ENCODE assay signal across 9 mouse cellular contexts in genomic region chr11:88908557-88909211, GRCm38 (mm10). TPM values are rescaled to one million over a fixed set of nuclear protein-coding genes. Genes with fewer than 3 reads are reported as not detected.
DNase-seq lines count a peak whose midpoint lies in the region; ATAC-seq lines count a peak whose summit lies in the region.
"Had no signal": no experiment of that assay in that cellular context is flagged by ENCODE, and none has a peak within 500 bp of the region (broad histone marks: within the 10 kb centered on the region; RNA-seq: fewer than 3 reads in every experiment).

No protein-coding gene starts in this region.

- H3K4me1 ChIP-seq in neural tube, embryonic 15.5 days, result no peaks in the 10 kb centered on the region
- H3K4me1 ChIP-seq in intestine, embryonic 15.5 days (replicated peaks), result no peaks in the 10 kb centered on the region
- H3K4me1 ChIP-seq in liver, embryonic 12.5 days, result no peaks in the 10 kb centered on the region; the same call in 1 of the 2 replicates

- no peak for ATAC-seq in neural tube, embryonic 15.5 days (ENCODE audit: low FRiP score)
- peak; percentile 74 for ATAC-seq in intestine, embryonic 15.5 days
- ATAC-seq in liver, embryonic 12.5 days, result 0 out of 2 replicates have a peak, but pooled peaks have one; percentile 49
- no peak for ATAC-seq in erythroblast, adult 5-6 weeks (replicated peaks; ENCODE audit: low FRiP score, poor library complexity, severe bottlenecking)

- H3K27ac ChIP-seq in neural tube, embryonic 15.5 days (replicated peaks), result no peak overlapping the region
- H3K27ac ChIP-seq in intestine, embryonic 15.5 days, result no peak overlapping the region
- no peak overlapping the region for H3K27ac ChIP-seq in liver, embryonic 12.5 days

- H3K36me3 ChIP-seq in neural tube, embryonic 15.5 days, result no peaks in the 10 kb centered on the region
- H3K36me3 ChIP-seq in intestine, embryonic 15.5 days, result no peaks in the 10 kb centered on the region
- H3K36me3 ChIP-seq in liver, embryonic 12.5 days, result no peaks in the 10 kb centered on the region

- no peaks in the 10 kb centered on the region for H3K9me3 ChIP-seq in neural tube, embryonic 15.5 days (replicated peaks)
- no peaks in the 10 kb centered on the region for H3K9me3 ChIP-seq in intestine, embryonic 15.5 days
- H3K9me3 ChIP-seq in liver, embryonic 12.5 days (replicated peaks), result no peaks in the 10 kb centered on the region

- H3K4me2 ChIP-seq in neural tube, embryonic 15.5 days, result no peak overlapping the region
- H3K4me2 ChIP-seq in intestine, embryonic 15.5 days (replicated peaks), result no peak overlapping the region
- H3K4me2 ChIP-seq in liver, embryonic 12.5 days, result no peak overlapping the region

- peak; percentile 27 for DNase-seq in neural tube, embryonic 10.5 days (ENCODE audit: extremely low spot score, low spot score)
- DNase-seq in adrenal gland, adult 8-10 months, result peak; percentile 58
- peak; percentile 32 for DNase-seq in embryo, embryonic 9.5 days (ENCODE audit: extremely low spot score)
- DNase-seq in right cerebral cortex, adult 2 months (ENCODE audit: low spot score in 2 of 2), result peak; percentile 49 to 65

- WGBS in neural tube, embryonic 15.5 days, result 93% methylated on average over 1 of the region's 1 CpGs
- 92% methylated on average over 1 of the region's 1 CpGs for WGBS in intestine, embryonic 15.5 days
- 67% methylated on average over 1 of the region's 1 CpGs for WGBS in liver, embryonic 12.5 days (ENCODE audit: insufficient replicate concordance)

- H3K9ac ChIP-seq in neural tube, embryonic 15.5 days (replicated peaks), result no peak overlapping the region
- no peak overlapping the region for H3K9ac ChIP-seq in intestine, embryonic 15.5 days
- no peak overlapping the region for H3K9ac ChIP-seq in liver, embryonic 12.5 days

- H3K4me3 ChIP-seq in neural tube, embryonic 15.5 days (replicated peaks), result no peak overlapping the region
- no peak overlapping the region for H3K4me3 ChIP-seq in intestine, embryonic 15.5 days (replicated peaks)
- no peak overlapping the region for H3K4me3 ChIP-seq in liver, embryonic 12.5 days

- no peaks in the 10 kb centered on the region for H3K27me3 ChIP-seq in neural tube, embryonic 15.5 days (replicated peaks)
- no peaks in the 10 kb centered on the region for H3K27me3 ChIP-seq in intestine, embryonic 15.5 days (replicated peaks)
- H3K27me3 ChIP-seq in liver, embryonic 12.5 days (replicated peaks), result no peaks in the 10 kb centered on the region

RNA-seq across cellular contexts. Expression of gene Akap1, which starts 44.3 kb away (rescaled TPM):
- polyA plus RNA-seq in neural tube, embryonic 15.5 days (2015; fragmentation: Nextera tagmentation; extraction: Ambion mirVana), result 26.0 and 27.6 TPM in 2 replicates
- total RNA-seq in adrenal gland, adult 8-10 months (2022), result 100 to 1,000 TPM; 102 to 124 (median 117) TPM
- 27.8 and 28.3 TPM in 2 replicates for polyA plus RNA-seq in intestine, embryonic 15.5 days (2015; fragmentation: Nextera tagmentation; extraction: Ambion mirVana)
- 12.3 and 14.0 TPM in 2 replicates for polyA plus RNA-seq in liver, embryonic 12.5 days (2016; fragmentation: Nextera tagmentation; extraction: Ambion mirVana)
- total RNA-seq in erythroblast, adult 5-6 weeks (2015; ENCODE audit: low replicate concordance), result 1.0 and 3.7 TPM in 2 replicates
- 0.98 and 3.7 TPM in 2 replicates for total RNA-seq in erythroblast, adult 5-6 weeks (2017; ENCODE audit: low replicate concordance)

RNA-seq across cellular contexts. Expression of gene Scpep1, which starts 46.6 kb away (rescaled TPM):
- 29.6 and 35.0 TPM in 2 replicates for polyA plus RNA-seq in neural tube, embryonic 15.5 days (2015; fragmentation: Nextera tagmentation; extraction: Ambion mirVana)
- total RNA-seq in adrenal gland, adult 8-10 months (2022), result 100 to 1,000 TPM; 128 to 260 (median 184) TPM
- 131 and 142 TPM in 2 replicates for polyA plus RNA-seq in intestine, embryonic 15.5 days (2015; fragmentation: Nextera tagmentation; extraction: Ambion mirVana)
- polyA plus RNA-seq in liver, embryonic 12.5 days (2016; fragmentation: Nextera tagmentation; extraction: Ambion mirVana), result 40.4 and 42.2 TPM in 2 replicates
- 15.0 and 15.2 TPM in 2 replicates for total RNA-seq in erythroblast, adult 5-6 weeks (2015; ENCODE audit: low replicate concordance)
- 4.6 and 8.6 TPM in 2 replicates for total RNA-seq in erythroblast, adult 5-6 weeks (2017; ENCODE audit: low replicate concordance)

RNA-seq across cellular contexts. Expression of gene Elobl, which starts 58.0 kb away (rescaled TPM):
- polyA plus RNA-seq in neural tube, embryonic 15.5 days (2015; fragmentation: Nextera tagmentation; extraction: Ambion mirVana), result not detected in 2 replicates
- not detected for total RNA-seq in adrenal gland, adult 8-10 months (2022)
- not detected in 2 replicates for polyA plus RNA-seq in intestine, embryonic 15.5 days (2015; fragmentation: Nextera tagmentation; extraction: Ambion mirVana)
- polyA plus RNA-seq in liver, embryonic 12.5 days (2016; fragmentation: Nextera tagmentation; extraction: Ambion mirVana), result not detected in 2 replicates
- total RNA-seq in erythroblast, adult 5-6 weeks (2015; ENCODE audit: low replicate concordance), result not detected in 2 replicates
- total RNA-seq in erythroblast, adult 5-6 weeks (2017; ENCODE audit: low replicate concordance), result not detected in 2 replicates
- total RNA-seq: gastrocnemius, postnatal 36 days had no signal

Comparison
In these comparisons a context has a peak if more than half of its experiments do, and no peak if none do; other contexts are left out.
1. ATAC-seq: peak in intestine, embryonic 15.5 days (single experiment) and liver, embryonic 12.5 days (single experiment); none in neural tube, embryonic 15.5 days (single experiment) and erythroblast, adult 5-6 weeks (single experiment).
2. Peak in every context shown above with its lines, with median percentiles within 50 percentile points of each other: DNase-seq.